Mouse (Mus musculus) cerebellum, postnatal 36 days (tissue): ENCODE results near the gene Ttc24.

Experiments used
- DNase-seq, 2 experiments: peaks; one replicate each; pipeline ENCODE4 v3.0.0; 2021 to 2022; ENCODE audit warnings: mixed read lengths in 2 of 2

Ttc24 gene

DNA sequence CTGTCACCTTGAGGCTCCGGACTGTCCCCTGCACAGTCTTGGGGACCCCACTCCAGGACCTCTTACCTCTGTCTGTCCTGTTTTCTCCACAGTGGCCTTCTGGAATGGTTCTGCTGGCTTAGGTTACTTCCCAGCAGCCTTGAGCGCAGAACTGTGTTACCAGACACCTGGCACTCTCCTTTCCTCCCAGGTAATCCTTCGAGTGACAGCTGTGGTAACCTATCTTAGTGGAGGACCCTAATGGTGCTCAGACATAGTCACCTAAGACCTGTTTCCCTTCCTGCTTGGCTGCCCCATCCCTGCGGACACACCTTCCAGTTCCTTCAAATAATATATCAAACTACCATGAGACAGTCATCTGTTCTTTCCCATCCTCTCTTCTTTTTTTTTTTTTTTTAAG lies at the start of gene Ttc24:
Ttc24 (minus strand) TSS at position 101 of the 400 bp plus-strand sequence.
- DNase-seq: no peak

DNA sequence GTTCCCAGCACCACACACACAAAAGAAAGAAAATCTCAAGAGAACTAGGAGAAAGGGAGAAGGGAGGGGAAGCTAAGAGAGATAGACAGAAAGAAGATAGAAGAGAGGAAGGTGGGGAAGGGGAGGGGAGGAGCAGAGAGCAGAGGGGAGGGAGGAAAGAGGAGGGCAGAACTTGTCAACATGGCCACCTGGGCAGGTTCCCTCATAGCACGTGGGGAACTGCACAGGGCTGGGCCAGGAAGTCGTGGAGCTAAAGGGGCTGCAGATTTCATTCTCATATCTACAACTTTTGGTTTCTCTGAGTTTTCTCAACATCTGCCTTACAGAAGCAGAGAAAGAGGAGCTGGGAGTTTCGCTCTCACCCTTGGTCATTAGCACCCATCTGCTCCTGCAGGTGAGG lies 49.5 kb upstream of the Ttc24 start:
- DNase-seq: no peak

DNA sequence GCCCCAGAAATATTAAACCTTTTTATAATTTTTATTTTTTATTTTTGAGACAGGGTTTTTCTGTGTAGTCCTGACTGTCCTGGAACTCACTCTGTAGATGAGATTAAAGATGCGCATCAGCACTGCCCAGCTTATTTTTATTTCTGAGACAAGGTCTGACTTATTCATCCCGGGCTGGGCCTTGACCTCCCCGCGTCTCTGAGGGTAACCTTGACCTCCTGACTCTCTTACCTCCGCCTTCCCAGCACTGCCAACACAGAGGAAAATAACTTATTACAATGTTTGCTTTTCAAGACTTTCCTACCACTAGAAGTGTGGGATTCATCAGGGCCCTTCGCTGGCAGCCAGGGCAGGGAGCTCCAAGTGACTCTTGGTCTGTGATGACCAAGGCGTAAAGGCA lies 48.1 kb upstream of the Ttc24 start:
- DNase-seq: no peak

DNA sequence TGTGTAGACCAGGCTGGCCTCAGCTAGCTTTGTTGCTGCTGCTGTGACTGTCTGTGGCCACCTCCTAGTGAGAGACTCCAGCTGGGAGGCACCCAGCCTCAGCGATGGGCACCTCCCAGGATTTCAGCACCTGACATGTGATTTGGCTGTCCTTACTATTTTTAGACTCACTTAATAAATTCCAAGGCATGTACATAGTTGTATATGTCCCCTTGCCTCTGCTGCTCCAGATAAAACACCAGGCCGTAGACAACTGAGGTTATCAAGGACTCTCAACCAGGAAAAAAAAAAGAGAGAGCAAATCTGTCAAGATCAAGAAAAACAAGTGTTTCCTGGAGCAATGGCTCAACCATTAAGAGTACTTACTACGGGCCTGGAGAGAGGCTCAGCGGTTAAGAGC lies 47.1 kb upstream of the Ttc24 start:
- no peak for DNase-seq

DNA sequence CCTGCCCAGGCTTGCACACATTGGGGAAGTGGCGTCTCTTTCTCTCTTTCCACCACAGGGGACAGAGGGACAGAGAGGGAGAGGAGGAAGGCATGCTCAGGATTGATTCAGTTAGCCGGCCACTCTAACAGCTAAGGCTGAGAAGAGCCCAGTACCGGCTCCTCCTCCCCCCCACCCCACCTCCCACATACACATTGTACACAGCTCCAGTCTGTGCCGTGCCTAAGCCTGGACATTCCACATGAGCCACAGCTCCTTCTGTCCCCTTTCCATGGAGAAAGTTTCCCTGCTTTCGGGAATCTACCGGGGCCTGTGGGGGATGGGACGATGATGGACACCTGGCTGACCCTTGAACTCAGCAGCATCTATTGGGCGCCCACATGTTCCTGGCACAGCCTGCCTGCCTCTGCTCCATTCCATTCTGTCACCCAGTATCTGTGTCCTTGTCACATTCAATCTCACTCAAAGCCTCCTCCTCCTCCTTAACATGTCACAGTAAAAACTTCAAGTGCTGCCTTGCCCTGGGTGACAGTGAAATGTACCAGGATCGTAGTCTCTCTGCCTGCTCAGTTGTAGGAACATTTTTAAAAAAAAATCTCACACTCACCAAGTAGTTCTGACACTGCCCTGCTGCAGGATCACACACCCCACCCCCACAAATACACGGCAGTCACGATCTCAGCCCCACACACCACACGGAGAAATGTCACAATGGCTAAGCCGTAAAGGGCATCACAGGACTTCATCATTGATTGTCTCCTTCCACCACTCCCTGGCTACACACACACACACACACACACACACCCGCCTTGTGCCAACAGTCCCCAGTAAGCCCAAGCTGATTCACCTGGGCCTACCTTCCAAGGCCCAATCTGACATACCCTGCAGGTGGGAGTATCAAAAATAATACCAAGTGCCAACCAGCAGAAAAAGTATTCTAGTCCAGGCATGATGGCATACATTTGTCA lies 43.3 kb upstream of the Ttc24 start:
- DNase-seq: no peak

DNA sequence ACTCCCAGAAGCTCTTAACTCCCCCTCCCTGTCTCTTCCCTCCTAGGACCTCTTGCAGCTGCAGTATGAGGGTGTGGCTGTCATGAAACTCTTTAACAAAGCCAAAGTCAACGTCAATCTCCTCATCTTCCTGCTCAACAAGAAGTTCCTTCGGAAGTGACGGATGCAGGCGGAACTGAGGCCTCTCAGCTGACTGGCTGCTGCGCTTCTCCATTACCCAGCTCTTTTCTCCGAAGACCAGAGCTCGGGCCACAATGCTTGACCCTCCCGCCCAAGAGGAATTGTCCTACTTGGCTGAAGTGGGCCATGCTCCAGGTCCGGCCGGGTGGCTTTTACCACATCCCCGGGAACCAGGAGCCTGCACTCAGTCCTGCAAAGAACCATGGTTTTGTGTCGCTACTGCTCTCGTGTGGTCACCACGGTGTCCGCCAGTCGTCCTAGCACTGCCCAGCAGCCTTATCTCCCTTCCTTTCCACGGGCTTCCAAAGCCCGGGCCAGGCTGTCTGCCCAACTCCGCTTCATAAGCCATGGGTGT lies 42.1 kb upstream of the Ttc24 start:
- no peak for DNase-seq

DNA sequence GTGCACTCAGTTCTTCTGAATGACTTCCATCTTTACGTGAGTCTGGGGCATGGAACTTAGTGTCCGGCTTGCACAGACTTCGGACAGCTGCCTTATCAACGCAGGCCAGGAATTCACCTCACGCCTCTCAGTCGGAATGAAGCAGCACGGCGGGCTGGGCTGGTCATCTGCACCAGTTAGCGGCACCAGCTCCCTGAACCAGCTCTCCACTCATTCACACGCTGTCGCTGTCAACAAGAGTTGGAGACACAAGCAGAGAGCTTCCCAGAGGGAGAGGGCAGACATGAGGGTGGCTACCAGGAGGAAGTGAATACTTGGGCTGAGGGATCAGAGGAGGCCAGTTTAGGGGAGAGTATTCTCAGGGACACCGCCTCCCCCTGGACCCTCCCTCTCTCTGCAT lies 36.3 kb upstream of the Ttc24 start:
- no peak for DNase-seq

DNA sequence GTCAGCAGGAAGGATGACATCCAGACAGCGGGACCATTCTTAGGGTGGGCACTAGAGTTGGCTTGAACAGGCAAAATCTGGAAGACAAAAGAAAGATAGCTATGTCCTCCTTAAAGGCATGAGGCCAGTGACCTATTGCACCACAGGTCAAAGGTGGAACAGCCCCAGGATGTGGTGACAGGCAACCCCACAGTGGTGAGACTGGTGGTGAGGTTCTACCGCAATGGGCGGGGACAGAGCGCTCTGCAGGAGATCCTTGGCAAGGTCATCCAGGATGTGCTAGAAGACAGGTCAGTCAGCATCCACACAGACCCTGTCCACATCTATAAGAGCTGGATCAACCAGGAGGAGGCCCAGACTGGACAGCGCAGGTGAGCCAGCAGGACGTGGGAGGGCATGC lies 31.0 kb upstream of the Ttc24 start:
- no peak for DNase-seq

DNA sequence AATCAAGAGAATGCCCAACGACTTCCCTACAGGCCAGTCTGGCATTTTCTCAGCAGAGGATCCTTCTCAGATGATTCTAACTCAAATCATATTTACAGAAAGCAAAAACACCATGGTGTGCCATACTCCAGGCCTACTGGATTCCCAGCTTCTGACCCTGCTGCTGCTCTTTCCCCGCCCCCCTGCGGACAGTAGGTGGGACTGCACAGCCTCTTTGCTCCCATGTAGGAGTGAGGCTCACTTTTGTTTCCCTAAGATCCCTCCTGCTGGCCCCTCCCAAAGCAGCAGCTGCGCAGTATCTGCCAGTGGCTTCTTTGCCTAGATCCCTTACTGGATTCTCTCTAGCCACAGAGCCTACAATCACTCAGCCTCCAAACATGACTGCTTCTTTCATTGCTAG lies 28.0 kb upstream of the Ttc24 start:
- no peak for DNase-seq

DNA sequence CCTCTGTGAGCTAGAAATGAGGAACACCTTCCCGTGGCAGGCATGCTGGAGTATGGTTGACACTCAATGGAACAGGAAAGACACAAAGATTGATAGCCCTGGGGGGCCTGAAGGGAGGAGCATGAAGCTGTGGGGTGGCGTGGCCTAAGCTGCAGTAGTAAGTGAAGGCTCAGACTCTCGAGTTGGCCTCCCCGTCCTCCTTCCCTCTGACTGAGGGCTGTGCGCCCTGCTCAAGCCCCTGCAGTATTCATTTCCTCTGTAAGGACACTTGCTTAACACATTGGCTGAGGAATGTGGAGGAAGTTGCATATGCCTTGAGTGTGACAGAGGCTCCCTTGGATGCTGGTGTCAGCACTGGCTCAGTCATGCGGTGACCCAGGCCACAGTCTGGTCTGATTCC lies 24.5 kb upstream of the Ttc24 start:
- no peak for DNase-seq

DNA sequence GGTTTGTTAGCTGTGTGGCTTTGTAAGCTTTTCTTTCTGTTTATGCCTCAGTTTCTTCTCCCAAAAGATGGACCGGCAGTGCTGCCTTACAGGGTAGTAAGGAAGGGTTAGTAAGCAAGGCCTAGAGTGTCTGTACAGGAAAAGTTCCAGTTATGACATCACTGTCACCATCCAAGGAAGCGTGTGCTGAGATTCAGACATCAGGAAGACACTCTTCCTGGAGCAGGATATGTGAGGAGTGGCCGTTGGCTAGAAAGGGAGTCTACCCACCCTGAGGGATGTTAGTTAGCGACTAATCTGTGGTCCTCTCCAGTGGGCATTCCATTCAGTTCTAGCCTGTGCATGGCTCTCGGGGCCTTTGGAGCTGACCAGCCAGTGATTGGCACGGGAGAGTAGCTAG lies 24.1 kb upstream of the Ttc24 start:
- DNase-seq: no peak

DNA sequence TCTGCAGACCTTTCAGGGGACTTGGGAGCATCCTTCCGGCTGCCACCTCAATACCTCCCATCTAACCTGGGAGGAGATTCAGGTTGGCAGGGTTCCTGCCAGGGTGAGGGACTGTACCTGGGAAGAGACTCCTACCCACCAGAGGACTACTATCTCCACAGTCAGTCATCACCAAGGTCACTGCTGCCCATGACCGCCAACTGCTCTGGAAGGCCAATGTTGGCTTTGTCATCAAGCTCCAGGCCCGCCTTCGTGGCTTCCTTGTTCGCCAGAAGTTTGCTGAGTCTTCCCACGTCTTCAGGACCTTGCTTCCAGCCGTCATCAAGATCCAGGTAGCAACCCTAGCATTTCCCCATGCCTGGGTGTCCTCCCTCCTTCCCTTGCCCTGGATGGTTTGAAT lies 23.6 kb upstream of the Ttc24 start:
- DNase-seq: no peak

DNA sequence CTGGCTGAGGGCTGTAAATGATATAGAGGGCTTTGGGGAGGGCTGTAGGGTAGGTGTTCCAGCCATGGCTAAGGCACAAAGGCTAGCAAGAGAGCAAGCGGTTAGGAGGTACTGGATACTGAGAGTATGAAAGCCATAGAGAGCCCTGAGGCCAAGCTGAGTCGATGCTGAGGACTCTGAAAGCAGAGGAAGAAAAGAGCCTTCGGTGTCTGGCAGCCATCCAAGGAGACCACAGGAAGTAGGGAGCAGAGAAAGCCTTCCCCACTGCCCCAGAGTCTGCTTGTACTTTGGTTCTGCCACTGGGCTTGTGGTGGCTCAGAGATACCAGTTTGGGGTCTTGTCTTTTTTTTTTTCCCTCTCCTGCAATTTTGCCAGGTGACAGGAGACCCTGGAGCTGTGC lies 22.1 kb upstream of the Ttc24 start:
- DNase-seq: no peak

DNA sequence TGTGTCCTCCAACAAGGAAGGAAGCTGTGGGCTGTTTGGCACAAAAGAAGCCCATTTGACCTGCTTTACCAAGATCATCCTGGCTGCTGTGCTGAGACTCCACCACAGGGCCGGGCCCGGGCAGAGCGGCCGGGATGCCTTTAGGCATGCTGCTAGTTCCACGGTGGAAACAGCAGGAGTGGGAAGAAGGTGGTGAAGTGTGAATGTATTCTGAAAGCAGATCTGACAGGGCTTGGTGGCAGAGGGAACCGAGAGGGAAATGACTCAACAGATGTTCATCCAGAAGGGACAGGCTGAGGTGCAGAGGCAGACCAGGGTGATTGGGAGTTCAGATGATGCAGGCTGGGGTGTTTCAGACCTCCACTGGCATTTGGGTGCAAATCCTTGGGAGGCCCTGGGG lies 19.6 kb upstream of the Ttc24 start:
- DNase-seq: no peak

DNA sequence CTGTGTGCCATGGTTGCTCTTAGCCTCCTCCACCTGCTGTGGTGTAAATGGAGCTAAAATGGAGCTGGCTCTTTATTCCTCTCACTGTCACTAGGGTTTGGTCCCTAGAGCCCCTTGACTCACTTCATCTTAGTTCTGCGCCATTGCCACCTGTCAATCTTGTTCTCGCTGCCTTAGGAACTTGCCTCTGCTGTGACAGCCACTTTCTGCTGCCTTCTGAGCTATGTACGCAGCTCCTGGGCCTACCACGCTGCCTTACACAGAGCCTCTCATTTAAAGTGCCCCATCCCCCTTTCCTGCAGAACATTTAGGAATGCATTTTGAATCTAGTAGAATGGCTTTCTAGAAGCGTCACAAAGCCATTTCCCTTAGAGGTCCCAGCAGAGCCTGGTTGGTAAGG lies 16.0 kb upstream of the Ttc24 start:
- no peak for DNase-seq

DNA sequence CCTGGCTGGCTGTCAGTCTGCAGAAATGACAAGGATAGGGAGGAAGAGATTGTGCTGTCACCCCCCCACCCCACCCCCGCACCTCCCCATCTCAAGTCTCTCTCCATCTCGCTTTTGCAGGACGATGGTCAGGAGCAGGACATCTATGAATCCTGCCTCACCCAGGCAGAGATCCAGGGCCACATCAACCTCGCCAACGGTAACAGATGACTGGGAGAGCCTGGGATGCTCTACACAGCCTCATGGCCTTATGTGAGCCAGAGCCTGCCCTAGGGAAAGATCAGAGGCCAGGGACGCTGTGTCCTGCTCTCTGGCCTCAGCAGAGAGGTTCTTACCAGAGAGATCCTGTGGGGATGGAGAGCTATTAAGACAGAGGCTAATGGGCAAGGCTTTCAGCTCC lies 12.5 kb upstream of the Ttc24 start:
- DNase-seq: peak in 1 of 2 experiments; percentile 31

DNA sequence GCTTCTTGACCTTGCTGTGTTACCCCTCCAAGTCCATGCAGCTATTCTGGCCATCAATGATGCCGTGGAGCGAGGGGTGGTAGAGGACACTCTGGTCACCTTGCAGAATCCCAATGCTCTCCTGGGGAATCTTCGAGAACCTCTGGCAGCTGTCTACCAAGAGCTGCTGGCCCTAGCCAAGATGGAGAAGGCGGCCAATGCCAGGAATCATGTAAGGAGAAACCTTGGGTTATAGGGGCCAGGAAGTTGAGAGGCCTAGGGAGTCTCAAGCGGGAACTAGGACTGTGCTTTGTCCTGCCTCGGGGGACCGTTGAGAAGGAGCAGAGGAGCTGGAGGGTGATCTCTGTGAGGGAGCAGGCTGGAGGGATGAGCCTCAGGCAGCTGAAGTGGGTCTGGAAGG lies 12.0 kb upstream of the Ttc24 start:
- no peak for DNase-seq

DNA sequence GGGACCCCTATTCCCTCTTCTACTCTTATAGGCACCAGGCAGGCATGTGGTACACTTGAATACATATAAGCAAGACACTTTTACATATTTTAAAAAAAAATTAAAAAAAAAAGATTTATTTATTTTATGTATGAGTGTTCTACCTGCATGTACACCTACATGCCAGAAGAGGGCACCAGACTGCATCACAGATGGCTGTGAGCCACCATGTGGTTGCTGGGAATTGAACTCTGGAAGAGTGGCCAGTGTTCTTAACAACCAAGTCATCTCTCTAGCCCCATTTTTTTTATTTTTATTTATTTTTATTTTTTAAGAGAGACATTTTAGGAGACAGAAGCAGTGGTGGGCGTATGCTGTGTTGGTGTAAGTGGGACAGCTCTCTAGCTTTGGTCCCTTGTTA lies 9.6 kb upstream of the Ttc24 start:
- peak; percentile 31 to 33 for DNase-seq

DNA sequence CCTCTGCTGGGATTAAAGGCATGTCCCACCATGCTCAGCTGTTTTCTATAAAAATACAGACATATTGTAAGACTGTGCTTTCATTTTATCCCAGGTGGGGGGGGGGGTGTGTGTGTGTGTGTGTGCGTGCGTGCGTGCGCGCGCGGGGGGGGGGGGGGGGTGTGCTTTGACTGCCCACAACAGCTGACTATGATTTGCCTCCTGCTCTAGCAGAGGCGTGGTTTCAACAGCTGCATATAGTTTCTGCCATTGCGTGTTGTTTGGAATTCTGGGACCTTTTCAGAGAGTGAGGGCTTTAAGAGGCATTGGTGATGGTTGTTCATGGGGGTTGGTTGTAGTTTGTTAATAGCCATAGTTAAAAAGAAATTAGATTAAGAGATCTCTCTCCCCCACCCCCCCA lies 7.4 kb upstream of the Ttc24 start:
- no peak for DNase-seq

DNA sequence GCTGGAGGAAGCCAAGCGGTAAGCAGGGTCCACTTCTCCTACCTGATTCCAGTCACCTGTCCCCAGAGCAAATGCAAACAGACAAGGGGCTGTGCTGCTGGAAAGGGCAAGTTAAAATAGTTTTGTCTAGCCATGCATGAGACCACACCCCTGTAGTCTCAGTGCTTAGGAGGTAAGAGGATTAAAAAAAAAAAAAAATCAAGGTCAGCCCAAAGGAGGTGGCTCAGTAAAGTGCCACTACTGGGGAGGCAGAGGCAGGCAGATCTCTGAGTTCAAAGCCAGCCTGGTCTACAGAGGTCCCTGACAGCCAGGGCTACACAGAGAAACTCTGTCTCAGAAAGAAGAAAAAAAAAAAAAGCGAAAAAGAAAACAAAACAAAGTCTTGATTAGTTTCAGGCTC lies 5.9 kb upstream of the Ttc24 start:
- no peak for DNase-seq

DNA sequence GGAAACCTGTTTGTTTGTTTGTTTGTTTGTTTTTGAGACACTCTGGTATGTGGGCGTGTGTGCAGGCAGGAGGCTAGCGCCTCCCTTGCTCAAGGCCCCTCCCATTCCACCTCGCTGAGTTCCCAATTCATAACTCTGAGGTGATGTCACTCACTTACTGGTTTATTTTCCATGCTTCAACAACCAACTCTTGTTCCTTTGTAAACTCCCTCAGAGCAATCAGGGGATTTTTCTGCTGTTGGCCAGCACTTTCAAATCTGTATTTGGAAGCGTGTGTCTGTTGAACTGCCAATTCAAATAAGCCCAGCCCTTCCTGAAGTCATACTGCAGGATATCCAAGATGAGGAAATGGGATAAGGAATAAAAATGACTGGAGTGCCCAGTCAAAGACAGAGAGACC lies 4.6 kb upstream of the Ttc24 start:
- DNase-seq: no peak

DNA sequence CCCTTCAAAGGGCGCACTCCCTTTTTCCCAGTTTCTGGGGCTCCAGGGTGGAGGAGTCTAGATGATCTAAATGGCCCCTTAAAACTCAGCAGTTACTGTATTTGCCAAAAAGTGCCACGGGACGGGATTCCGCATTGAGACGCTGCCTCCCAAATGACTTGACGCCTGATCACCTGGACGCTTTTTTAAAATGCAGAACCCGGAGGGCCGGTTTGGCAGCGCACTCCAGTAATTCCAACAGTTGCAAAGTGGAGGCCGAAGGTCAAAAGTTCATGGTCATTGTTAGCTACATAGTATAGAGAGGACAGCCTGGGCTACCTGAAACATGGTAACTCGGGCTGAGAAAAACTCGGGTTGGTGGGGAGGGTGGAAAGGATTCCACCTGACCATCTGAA lies 4.1 kb upstream of the Ttc24 start:
- DNase-seq: no peak

DNA sequence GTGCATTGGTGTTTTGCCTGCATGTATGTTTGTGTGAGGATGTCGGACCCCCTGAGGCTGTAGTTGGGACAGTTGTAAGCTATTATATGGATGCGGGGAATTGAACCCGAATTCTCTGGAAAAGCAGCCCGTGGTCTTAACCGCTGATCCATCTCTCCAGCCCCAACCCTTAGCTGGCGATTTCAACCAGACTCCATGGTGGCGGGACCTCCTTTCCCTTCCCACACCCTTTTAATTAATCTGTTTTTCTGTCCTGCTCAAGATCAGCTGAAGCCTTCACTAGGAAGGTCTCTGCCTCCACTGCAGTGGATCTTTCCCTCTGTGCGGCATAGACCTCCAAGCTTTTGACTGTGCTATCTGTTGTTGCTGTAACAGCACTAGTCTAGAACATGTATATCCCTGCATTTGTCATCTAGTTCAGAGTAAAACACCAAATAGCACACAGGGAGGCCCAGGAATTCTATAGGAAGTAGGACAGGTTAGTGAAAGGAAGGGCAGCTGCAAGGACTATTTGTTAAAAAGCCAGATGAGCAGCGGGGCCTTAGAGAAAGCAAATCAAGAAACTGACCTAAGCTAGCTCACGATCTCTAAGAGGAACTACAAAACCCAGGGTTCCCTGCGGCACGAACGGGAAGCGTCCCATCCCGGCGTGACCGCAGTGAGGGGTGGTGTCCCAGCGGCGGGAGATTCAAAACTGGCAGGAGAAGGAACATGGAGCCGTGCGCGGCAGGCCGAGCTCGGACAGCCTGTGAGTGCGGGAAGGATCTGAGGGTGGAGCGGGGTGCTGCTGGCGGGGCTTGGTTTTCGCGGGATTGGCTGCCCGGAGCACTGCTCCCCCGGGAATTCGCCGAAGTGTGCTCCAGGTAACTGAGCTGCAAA lies 3.5 kb upstream of the Ttc24 start, which contains the start of gene Iqgap3:
Iqgap3 (plus strand) TSS at position 627 of the 879 bp plus-strand sequence.
- DNase-seq: peak; percentile 86 to 87

DNA sequence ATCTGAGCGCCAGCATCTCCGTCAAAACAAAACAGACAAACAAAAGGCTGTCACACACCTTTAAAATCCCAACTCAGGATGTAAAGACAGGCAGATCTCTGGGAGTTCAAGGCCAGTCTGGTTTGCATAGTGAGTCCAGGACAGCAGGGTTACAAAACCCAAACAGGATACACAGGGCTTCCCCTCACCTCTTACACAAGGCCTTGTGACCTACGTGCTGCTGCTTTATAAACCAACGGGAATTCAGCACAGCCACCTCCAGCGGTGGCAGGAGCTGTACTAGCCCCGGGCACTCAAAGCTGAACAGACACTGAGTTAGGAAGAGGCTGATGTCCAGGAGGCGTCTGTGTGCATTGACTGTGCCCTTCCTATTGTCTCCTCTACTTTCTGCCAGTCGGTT lies 663 bp downstream of the Ttc24 start:
- DNase-seq: no peak
